Mouse (Mus musculus) c-Kit-positive CD71-positive TER-119-positive erythroid progenitor cells, embryonic 14.5 days (primary cell): ENCODE measurements around the gene Gm49337.
"Not testable (repeated sequence)": the region's sequence is repeated elsewhere in the genome, so short reads cannot be mapped to it uniquely, and the experiment has no call there.

Source experiments
- DNase-seq: peaks from one replicate; pipeline ENCODE4 v3.0.0-alpha.2; 2013; ENCODE audit warnings: low spot score

The Gm49337 gene

DNA sequence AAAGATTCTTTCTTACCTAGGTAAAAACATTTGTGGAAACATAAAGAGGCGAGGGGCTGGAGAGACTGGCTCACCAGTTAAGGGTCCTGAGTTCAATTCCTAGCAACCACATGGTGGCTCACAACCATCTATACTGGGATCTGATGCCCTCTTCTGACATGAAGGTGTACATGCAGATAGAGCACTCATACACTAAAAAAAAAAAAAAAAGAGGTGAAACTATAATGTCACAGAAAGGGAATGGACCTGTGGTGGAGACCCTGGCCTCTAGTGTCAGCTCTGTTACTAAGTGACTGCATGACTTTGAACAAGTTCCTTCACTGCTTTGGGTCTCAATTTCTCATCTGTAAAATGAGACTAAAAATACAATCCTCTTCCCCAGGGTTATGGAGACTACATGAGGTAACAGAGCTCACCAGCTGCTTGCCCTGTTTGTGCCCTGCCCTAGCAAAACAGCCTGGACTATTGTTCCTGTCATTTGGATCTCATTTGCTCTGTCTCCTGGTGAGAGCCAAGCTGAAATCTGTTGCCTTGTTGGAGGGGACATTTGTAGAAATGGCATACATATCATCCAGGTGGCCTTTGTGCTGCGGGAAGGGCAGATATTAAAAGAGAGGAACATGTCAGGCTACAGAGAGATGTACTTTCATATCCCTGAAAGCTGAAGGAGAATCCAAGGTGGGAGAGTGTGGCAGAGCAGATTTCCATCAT, 42.9 kb downstream of the Gm49337 start:
- no peak for DNase-seq

DNA sequence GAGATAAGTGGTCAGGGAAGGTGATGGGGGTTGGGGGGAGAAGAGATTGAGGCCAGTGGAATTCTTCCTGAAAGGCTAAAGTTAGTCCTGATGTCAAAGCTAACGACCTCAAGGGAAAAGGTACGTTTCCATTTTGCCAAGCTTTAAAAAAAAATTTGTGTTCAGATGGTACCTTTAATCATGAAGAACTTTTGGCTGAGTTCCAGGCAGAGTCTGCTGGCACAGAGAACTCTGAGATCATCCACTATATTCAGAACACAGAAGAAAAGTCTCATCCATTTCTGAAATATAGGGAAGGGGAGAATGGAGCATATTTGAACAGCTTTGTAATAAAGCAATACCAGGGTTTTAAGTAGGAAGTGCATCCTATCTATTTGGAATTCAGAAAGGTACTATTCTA, 43.9 kb downstream of the Gm49337 start:
- no peak for DNase-seq

DNA sequence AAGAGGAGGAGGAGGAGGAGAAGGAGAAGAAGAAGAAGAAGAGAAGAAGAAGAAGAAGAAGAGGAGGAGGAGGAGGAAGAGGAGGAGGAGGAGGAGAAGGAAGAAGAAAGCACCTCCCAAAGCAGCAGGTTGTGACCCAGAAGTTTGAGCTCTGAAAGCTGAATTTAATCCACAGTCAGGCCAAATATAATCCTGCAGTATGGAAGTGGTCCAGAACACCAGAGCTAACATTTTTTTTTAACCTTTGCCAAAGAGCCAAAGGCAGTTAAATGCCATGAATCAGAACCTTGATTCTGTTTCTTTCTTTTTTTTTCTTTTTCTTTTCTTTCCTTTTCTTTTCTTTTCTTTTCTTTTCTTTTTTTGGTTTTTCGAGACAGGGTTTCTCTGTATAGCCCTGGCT, 44.5 kb downstream of the Gm49337 start:
- DNase-seq, result not testable (repeated sequence)

DNA sequence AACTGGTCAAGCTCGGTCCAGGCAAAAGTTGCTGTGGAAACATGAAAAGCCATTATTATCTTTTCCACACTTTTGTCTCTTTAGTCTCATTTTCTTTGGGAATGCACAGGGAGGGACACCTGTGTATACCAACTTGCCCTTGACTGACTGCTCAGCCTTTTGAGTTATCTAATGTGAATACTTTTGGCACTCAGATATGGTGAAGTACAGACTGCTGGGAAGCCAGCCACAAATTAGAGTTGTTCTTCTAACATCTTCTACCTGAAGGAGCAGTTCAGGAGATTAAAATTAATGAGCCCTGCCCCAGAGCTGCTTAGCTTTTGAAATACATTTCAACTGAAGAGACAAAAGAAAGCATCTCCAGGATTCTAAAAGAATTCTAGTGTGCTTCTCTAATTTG, 45.9 kb downstream of the Gm49337 start:
- no peak for DNase-seq

DNA sequence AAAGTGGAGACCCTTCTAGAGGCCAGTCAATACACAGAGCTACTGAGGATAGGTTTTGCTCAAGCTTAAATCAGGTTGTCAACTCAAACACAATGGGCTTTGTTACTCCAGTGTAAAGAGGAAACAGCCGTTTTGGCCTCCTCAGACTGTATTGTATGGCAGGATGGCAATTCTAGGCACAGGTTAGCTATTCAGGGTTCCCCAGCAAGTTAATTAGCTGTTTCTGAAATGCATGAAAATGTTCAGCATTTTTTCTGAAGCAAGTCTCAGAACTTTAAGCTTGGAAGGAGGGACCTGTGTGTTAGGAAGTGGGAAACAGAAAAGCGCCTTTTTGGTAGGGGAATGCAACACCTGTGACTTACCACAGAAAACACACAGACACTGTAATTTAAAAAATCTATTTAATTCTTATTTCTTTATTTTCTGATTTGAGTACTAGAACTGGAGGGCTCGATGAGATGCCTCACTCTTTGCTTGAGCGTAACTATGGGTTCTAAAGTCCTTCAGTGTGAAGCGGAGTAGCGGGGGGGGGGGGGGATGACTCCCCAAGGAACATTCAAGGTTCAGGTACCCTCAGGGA, 47.0 kb downstream of the Gm49337 start:
- DNase-seq, result no peak

DNA sequence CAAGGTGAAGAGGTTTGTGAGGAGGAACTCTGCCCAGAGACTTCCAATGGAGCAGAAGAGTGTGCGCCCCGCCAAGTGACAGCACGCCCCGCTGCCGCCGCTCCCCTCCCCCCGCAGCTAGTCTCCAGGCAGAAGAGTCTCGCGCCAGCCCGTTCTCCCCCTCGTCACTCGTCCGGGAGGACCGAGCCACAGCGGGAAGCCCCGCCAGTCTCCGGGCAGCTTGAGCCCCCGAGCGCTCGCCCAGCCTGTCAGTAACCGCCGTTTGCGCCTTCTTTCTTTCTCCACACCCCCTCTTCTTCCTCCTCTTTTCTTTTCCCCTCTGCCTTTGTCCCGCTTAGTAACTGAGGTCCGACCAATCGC, 47.6 kb downstream of the Gm49337 start:
- no peak for DNase-seq

DNA sequence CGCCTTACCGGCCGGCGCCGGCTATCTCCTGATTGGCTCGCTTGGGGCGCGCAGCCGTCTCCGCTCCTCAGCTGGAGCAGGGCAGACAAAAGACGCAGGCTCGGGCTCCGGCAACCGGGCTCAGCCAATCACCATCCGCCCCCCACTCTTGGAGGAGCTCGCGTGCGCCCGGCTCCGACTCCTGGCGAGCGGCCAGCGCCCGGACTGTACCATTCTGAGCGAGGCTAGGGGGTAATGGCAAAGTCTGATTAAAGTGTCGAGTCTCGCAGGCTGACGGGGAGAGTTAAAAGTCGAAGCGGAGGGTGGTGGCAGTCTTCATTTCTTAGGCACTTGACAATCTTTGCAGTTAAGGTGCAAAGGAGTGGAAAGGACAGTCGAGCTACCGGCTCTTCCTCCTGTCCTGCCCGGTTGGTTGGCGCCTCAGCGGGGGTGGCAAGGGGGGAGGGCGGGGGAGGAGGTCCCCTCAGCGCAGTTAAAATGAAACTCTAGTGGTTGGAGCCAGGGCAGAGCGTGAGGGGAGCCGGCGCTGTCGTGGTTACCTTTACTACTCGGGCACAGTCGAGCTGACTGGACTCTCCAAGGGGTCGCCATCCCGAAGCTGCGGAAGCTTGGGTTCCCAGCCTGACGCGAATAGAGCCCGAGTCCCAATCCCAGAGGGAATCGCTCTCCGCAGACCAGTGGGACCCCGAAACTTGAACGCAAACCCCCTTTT, 48.1 kb downstream of the Gm49337 start, which contains the start of gene Pik3r3:
Pik3r3 (plus strand) TSS at position 479 of the 712 bp plus-strand sequence.
- peak; percentile 97 for DNase-seq

DNA sequence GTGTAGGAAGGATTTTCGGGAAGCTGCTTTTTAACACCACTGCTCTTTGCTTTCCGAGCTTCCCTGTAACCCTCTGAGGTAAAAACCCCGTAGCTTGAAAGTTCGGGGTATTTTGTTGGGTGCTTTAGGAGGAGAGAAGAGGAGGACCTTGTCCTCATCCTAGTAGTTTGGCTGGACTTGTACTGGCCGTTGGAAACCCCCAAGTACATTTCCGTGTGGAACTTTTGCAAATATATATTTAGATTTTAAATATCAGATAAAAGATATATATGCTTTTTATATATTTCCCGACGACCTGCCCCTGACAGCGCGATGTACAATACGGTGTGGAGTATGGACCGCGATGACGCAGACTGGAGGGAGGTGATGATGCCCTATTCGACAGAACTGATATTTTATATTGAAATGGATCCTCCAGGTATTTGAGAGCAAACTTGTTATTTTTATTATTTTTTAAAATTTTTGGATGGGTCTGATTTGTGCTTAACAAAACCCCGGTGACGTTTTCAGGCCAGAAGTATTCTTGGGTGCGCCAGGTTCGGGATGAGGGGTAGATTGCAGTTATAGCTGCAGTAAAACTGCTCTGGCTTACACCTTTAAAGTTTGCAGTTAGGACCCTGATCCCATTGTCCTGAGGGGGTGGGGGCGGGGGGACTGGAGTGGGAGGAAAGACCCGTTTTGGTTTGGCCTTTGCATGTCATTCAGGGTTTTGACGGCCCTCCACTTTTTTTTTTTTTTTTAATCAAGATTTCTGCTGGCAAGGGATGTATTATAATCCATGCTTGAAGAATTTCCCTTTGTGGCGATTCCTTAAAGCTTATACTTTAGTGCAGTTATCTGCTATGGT, 49.0 kb downstream of the Gm49337 start:
- peak; percentile 25 for DNase-seq

DNA sequence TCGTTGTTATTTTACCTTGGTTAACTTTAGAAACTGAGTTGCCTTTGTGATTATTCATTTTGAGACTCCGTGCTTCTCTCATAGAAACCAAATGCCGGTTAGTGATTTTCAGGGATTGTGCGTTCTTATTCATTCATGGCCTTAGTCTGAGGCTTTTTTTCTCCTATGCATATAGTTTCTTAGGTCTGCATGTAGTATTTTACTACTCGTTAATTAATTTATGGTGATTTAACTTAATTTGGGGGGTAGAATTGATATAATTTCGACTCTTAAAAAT, 49.6 kb downstream of the Gm49337 start:
- no peak for DNase-seq

DNA sequence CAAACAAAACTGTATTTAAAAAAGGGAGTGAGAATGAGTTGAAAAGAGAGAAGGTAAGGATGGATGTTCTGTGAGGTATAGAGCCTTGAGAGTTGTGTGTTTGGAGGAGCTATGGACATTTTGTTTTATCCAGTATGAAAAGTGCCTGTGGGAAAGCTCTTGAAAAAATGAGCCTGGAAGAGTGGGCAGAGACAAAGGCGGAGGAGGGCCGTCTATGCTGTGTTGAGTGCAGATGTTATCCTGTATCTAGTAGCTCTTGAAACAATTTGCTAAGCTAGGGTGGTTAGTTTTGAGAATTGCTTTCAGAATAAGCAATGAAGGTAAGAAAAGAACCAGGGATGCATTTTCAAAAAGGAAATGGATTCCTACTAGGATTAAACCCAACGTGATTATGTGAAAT, 70.2 kb downstream of the Gm49337 start:
- no peak for DNase-seq

DNA sequence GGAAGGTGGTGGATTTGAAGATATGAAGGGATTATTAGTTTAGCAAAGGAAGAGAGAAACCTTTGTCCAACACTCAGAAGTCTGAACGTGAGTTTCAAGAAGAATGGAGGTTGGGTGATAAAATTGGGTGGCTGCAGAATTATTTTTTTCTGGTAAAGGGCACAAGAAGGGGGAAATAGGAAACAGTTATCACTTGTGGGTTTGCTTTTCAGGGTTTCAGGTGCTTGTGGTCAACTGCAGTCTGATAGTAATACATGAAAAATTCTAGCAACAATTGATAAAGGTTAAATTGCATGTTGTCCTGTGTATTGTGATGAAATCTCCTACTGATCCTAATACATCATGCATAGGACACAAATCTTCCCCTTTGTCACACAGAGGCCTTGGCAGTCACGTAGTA, 71.1 kb downstream of the Gm49337 start:
- DNase-seq, result no peak

DNA sequence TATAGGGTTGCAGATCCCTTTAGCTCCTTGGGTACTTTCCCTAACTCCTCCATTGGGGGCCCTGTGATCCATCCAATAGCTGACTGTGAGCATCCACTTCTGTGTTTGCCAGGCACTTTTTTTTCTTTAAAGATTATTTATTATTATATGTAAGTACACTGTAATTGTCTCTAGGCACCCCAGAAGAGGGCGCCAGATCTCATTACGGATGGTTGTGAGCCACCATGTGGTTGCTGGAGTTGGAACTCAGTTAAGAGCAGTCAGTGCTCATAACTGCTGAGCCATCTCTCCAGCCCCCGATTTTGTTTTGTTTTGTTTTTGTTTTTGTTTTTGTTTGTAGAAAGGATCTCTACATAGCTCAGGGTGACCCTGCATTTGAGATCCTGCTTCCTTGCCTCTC, 72.7 kb downstream of the Gm49337 start:
- peak; percentile 32 for DNase-seq

DNA sequence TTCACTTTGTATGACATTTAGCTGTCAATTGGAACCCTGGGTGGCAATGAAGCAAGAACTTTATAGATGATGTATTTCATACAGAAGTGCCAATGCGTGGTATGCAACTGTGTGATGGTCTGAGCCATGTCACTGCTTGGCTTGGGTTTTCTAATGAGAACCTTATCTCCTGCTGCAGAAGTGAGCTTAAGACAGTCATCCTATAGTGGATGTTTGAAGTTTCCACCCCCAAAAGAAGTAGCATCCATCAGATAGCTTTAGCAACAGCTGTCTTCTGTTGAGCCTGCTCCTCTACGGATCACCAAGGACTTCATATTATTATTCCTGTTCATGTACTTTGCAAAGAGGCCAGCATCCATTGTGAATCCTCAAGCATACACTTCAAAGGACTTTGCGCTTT, 76.8 kb downstream of the Gm49337 start:
- DNase-seq, result peak; percentile 32

DNA sequence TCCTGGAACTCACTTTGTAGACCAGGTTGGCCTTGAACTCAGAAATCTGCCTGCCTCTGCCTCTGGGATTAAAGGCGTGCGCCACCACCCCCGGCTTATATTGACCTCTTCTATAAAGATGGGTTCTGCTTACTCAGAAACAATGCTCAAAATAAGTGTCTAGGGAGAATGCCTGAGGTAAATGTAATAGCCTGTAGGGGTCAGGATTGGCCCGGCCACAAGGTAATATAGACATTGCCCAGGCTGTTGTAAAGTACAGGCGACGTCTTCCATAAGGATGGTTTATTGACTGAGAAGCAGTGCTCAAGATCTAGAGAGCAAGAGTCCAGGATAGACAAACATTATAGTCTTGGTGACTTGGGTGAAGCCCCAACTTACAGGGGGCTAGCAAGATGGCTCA, 95.0 kb downstream of the Gm49337 start:
- no peak for DNase-seq

DNA sequence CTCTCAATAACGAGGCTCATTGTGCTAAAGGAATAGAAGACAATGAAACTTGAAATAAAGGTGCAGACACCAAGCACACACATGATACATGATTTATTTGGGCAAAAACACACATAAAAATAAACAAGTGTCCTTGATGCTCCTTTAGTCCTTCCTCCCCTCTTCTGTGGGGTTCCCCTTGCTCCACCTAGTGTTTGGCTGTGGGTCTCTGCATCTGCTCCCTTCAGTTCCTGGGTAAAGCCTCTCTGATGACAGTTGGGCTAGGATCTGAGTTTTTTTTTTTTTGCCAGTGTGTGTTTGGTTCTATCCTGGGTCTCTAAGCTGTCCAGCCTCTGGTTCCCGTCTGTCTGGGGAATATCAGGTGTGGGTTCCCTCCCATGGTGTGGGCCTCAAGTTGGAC, 109.0 kb downstream of the Gm49337 start:
- DNase-seq, result no peak

DNA sequence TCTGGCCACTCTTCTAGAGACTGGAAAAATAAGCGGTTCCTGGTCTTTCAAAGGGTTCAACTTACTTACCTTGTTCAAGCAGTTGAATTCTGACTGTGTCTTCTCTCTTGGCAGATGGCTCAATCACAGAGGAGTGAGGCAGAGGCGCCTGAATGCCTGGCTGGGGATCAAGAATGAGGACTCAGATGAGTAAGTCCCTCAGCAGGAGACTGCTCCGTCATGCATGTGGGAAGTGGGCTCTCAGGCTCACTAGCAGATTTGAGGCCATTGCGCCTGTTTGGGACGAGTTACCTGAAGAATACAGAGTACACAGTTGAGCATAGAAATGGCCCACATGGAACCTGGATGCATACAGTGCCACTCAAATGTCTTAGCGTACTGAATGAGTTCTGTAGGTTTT, 118.4 kb downstream of the Gm49337 start:
- no peak for DNase-seq

DNA sequence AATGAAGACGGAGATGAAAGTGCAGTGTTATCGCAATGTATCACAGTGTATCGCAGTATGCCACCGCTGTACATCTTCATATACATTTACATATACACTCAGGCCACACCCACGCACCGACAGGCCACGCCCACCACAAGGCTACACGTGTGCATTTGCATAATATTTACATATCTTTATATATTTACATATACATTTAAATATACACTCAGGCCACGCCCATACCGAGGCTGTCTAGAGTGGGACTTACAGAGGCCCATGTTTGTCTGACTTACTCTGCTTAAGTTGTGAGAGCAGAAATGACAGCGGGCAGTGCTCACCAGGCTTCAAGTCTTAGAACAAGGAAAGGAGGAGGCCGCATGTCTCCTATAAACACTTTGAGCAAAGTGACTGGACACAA, 120.1 kb downstream of the Gm49337 start:
- DNase-seq, result peak; percentile 53

DNA sequence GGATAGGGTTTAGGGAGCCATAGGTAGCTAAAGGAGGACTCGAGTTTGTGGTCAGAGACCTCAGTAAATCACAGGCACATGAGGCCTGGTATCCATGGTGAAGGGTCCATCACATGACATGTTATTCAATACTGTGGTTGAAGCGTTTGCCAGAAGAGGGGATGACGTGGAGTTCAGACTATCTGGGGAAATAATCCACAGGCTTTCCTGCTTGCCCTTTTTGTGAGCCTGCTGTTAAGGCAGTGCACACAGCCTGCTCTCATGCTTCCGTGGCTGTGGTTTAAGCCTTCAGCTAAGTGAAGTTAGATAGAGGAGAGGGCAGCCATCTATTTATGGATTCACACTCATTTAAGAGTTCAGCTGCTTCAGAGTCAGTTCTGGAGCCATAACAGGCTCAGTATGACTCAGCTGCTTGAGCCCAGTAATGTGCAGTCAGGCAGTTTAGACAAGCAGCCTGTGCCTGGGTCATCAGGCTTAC, 127.7 kb downstream of the Gm49337 start:
- DNase-seq, result no peak

DNA sequence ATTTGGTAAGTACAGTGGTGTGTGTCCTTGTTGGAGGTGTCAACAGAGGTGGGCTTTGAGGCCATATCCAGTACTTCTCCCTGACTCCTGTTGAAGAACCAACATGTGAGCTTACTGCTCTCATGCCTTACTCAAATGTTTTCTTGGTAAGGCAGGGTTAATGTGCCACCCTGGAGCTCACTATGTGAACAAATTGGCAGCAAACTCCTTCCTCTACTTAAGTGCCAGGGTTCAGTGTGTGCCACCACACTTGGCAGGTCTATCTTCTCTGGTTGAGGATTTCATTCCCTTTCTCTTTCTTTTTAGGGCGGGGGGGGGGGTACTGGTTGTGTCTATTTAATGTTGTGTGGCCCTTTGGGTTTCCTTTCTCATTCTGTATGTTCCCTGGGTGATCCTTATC, 131.4 kb downstream of the Gm49337 start:
- DNase-seq, result no peak

DNA sequence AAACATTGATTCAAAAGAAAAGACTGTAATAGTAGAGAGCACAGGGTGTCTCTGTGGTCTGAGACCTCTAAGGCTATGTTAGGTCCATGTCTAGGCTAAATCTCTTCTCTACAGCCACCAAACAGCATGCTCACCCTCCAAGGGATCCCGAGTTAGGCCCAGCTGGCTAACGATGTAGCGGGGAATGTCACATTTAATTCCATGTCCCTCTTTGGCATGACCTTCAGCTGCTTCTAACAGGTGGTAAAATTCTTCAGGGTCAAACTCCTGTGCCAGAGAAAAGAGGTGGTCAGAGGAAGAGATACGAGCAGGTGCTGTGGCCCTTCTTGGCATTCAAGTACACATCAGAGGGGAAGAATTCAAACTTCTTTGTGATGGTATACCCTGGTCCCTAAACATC, 144.4 kb downstream of the Gm49337 start:
- no peak for DNase-seq

DNA sequence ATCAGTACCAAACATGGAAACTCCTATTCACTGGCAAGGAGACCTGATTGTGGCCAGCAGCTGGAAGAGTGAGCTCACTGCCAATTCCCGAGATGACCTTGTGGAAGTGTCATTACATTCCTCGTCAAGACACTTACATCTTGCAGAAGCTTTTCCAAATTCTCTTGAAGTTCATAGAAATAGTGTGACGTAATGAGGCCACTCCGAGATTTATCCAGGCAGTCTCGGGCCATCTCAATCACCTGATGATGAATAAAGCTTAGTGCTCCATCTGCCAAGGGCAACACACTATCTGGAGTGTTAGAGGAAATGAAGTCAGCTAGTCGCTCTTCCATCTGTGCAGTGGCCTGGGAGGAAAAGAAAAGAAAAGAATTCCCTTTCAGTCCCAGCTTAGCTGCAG, 148.9 kb downstream of the Gm49337 start:
- no peak for DNase-seq

DNA sequence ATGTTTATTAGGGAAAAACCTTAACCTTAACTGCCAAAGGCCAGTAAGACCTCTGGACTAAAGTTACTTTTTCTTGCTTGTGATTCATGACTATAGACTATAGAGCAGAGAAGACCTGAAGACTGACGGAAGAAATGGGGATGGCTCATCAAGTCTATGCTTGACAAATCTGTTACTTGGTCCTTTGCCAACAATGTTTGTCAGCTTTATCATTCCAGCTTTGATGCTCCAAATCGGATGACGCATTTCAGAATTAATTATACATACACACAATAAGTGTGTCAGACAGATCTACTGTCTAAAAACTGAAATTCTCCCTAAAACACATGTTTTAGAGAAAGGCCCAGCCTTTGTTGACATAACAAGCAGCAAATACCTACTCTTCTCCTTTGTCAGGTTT, 156.1 kb downstream of the Gm49337 start:
- no peak for DNase-seq

DNA sequence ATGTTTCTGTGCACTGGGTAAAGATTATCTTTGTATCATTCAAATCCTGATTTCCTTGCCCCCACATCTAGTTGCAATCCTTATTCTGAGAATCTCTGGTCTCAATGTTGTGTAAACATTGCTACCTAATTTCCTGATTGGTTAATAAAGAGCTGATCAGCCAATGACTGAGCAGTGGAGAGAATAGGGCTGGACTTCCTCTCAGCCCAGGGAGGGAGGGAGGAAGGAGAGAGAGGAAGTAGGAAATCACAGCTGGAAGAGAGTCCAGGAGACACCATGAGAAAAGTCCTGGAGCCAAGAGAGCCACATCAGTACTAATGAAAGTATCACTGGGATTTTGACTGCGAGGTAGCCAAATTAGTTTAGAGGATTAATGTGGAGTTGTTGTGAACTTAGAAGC, 163.1 kb downstream of the Gm49337 start:
- DNase-seq, result no peak
